Mouse (Mus musculus) adrenal gland, adult 8-10 months (tissue): ENCODE measurements around the gene E2f8. TPM values are rescaled to one million over a fixed set of nuclear protein-coding genes. Genes with fewer than 3 reads are reported as not detected.

Experiments
- total RNA-seq, 4 experiments: library from RNA; stranded (reverse); gene quantifications; 2 replicates each; pipeline ENCODE4 v1.2.4; 2022

Gene E2f8
- total RNA-seq, 4 experiments from 2014 or later = 0.17 to 1.5 (median 1.3) TPM

Other genes starting within 250 kb of the E2f8 start
- gene Mrgprb3, start 237.8 kb downstream of the E2f8 start, total RNA-seq = not detected
- gene Zdhhc13, start 92.6 kb downstream of the E2f8 start, total RNA-seq = 10 to 100 TPM; 10.2 to 11.6 (median 11.0) TPM
- not detected for gene Csrp3, start 33.6 kb downstream of the E2f8 start, total RNA-seq
- gene Nav2, start 27.1 kb upstream of the E2f8 start, total RNA-seq = 10 to 100 TPM in 2 of 4 experiments, 1 to 10 TPM in 2; 5.1 to 13.7 (median 9.1) TPM